Mouse (Mus musculus) MEL (cell line): Measurements from ENCODE around the gene Sh3glb2. TPM values are rescaled to one million over a fixed set of nuclear protein-coding genes. Genes with fewer than 3 reads are reported as not detected.

Source experiments
- DNase-seq: peaks from one replicate; pipeline ENCODE4 v3.0.0; 2011; ENCODE audit warnings: low read depth, low spot score
- H3K27ac ChIP-seq: 2 replicates; pipeline ENCODE4 v1.5.1; 2012; ENCODE audit warnings: low read depth, mild to moderate bottlenecking, control low read depth, low read length, moderate library complexity; ENCODE audit not compliant: control insufficient read depth
- H3K27me3 ChIP-seq, 2 experiments: fragments of 150-350 bp in 1 of 2; sonication (generic) in 1 of 2; 2 replicates each; pipeline ENCODE4 v1.6.1; 2012; ENCODE audit warnings: low read length in 2 of 2, mild to moderate bottlenecking in 2 of 2, improper control_type of control experiment in 1 of 2, moderate library complexity in 1 of 2; ENCODE audit not compliant: insufficient read depth in 2 of 2, control insufficient read depth in 1 of 2
- H3K36me3 ChIP-seq, 2 experiments: 2 replicates each; pipeline ENCODE4 v1.6.1; 2012 to 2014; ENCODE audit warnings: low read length in 2 of 2, improper control_type of control experiment in 1 of 2, inconsistent platforms in 1 of 2, mild to moderate bottlenecking in 1 of 2; ENCODE audit not compliant: insufficient read depth in 2 of 2, control insufficient read depth in 1 of 2
- H3K4me1 ChIP-seq, 2 experiments: fragments of 150-350 bp in 1 of 2; sonication (generic) in 1 of 2; 2 replicates each; pipeline ENCODE4 v1.6.1; 2012; ENCODE audit warnings: low read length in 2 of 2, improper control_type of control experiment in 1 of 2, mild to moderate bottlenecking in 1 of 2; ENCODE audit not compliant: insufficient read depth in 2 of 2, control insufficient read depth in 1 of 2
- H3K4me3 ChIP-seq, 2 experiments: fragments of 150-350 bp in 1 of 2; sonication (generic) in 1 of 2; 2 replicates each; pipeline ENCODE4 v1.5.1; 2012; ENCODE audit warnings: low read depth in 2 of 2, low read length in 2 of 2, mild to moderate bottlenecking in 2 of 2, moderate library complexity in 2 of 2, control low read depth in 1 of 2, improper control_type of control experiment in 1 of 2; ENCODE audit not compliant: control insufficient read depth in 1 of 2, insufficient read depth in 1 of 2
- H3K79me2 ChIP-seq: 2 replicates; pipeline ENCODE4 v1.6.1; 2012; ENCODE audit warnings: mild to moderate bottlenecking, low read length, moderate library complexity; ENCODE audit not compliant: control insufficient read depth, poor library complexity, insufficient read depth
- H3K9ac ChIP-seq: 2 replicates; pipeline ENCODE4 v1.6.1; 2012; ENCODE audit warnings: low read depth, mild to moderate bottlenecking, control low read depth, low read length, moderate library complexity; ENCODE audit not compliant: control insufficient read depth, poor library complexity, severe bottlenecking
- H3K9me3 ChIP-seq: fragments of 150-350 bp; sonication (generic); replicated peaks from 2 replicates; pipeline ENCODE4 v1.6.1; 2012; ENCODE audit warnings: mild to moderate bottlenecking, low read length, improper control_type of control experiment, moderate library complexity; ENCODE audit not compliant: insufficient read depth
- CHD1 ChIP-seq: IDR thresholded peaks from 2 replicates; pipeline ENCODE4 v1.6.1; 2012; ENCODE audit warnings: low read depth, mild to moderate bottlenecking, inconsistent platforms, low read length, improper control_type of control experiment
- CHD2 ChIP-seq: IDR thresholded peaks from 2 replicates; pipeline ENCODE4 v1.6.1; 2011; ENCODE audit warnings: low read length, improper control_type of control experiment
- E2F4 ChIP-seq: IDR thresholded peaks from 2 replicates; pipeline ENCODE4 v1.6.1; 2011; ENCODE audit warnings: low read depth, low read length, improper control_type of control experiment, borderline replicate concordance
- ELF1 ChIP-seq: IDR thresholded peaks from 2 replicates; pipeline ENCODE4 v1.6.1; 2014; ENCODE audit warnings: low read depth, mild to moderate bottlenecking, inconsistent platforms, low read length, improper control_type of control experiment, moderate library complexity
- GABPA ChIP-seq: IDR thresholded peaks from 2 replicates; pipeline ENCODE4 v1.6.1; 2012; ENCODE audit warnings: low read depth, mild to moderate bottlenecking, inconsistent platforms, low read length, improper control_type of control experiment, moderate library complexity
- GATA1 ChIP-seq: IDR thresholded peaks from 2 replicates; pipeline ENCODE4 v1.6.1; 2011; ENCODE audit warnings: low read depth, low read length, improper control_type of control experiment
- HCFC1 ChIP-seq: IDR thresholded peaks from 2 replicates; pipeline ENCODE4 v1.6.1; 2012; ENCODE audit warnings: low read depth, mild to moderate bottlenecking, inconsistent platforms, low read length, improper control_type of control experiment, moderate library complexity
- KAT2A ChIP-seq: conservative IDR thresholded peaks from 2 replicates; pipeline ENCODE4 v1.6.1; 2012; ENCODE audit warnings: low read depth, low read length, improper control_type of control experiment, inconsistent platforms
- MAZ ChIP-seq: IDR thresholded peaks from 2 replicates; pipeline ENCODE4 v1.6.1; 2012; ENCODE audit warnings: low read depth, mild to moderate bottlenecking, inconsistent platforms, low read length, improper control_type of control experiment
- MXI1 ChIP-seq: IDR thresholded peaks from 2 replicates; pipeline ENCODE4 v1.6.1; 2011; ENCODE audit warnings: mild to moderate bottlenecking, low read depth, low read length, improper control_type of control experiment
- MYC ChIP-seq: IDR thresholded peaks from 2 replicates; pipeline ENCODE4 v1.6.1; 2011; ENCODE audit warnings: low read depth, mild to moderate bottlenecking, low read length, improper control_type of control experiment, moderate library complexity
- NELFE ChIP-seq: IDR thresholded peaks from 2 replicates; pipeline ENCODE4 v1.6.1; 2011; ENCODE audit warnings: low read depth, low read length, improper control_type of control experiment
- POLR2AphosphoS5 ChIP-seq: IDR thresholded peaks from 2 replicates; pipeline ENCODE4 v1.6.1; 2012; ENCODE audit warnings: low read depth, borderline replicate concordance, mild to moderate bottlenecking, inconsistent platforms, low read length, moderate library complexity, mixed read lengths
- SMC3 ChIP-seq: IDR thresholded peaks from 2 replicates; pipeline ENCODE4 v1.6.1; 2011; ENCODE audit warnings: low read depth, low read length, improper control_type of control experiment
- TAL1 ChIP-seq: IDR thresholded peaks from 2 replicates; pipeline ENCODE4 v1.6.1; 2012; ENCODE audit warnings: mild to moderate bottlenecking, inconsistent platforms, low read length, moderate library complexity, mixed read lengths
- TBP ChIP-seq: IDR thresholded peaks from 2 replicates; pipeline ENCODE4 v1.8.0; 2011; ENCODE audit warnings: low read depth, low read length, improper control_type of control experiment
- TCF12 ChIP-seq: IDR thresholded peaks from 2 replicates; pipeline ENCODE4 v1.6.1; 2014; ENCODE audit warnings: low read depth, mild to moderate bottlenecking, inconsistent platforms, low read length, improper control_type of control experiment, moderate library complexity
- USF2 ChIP-seq, 2 experiments: IDR thresholded peaks; 2 replicates each; pipeline ENCODE4 v1.6.1; 2011 to 2012; ENCODE audit warnings: improper control_type of control experiment in 2 of 2, low read length in 2 of 2, borderline replicate concordance in 1 of 2, inconsistent platforms in 1 of 2, low read depth in 1 of 2, mild to moderate bottlenecking in 1 of 2; ENCODE audit not compliant: insufficient read depth in 1 of 2
- ZMIZ1 ChIP-seq: IDR thresholded peaks from 2 replicates; pipeline ENCODE4 v1.6.1; 2012; ENCODE audit warnings: low read depth, mild to moderate bottlenecking, inconsistent platforms, low read length, improper control_type of control experiment, moderate library complexity
- polyA plus RNA-seq, 2 experiments: library from polyadenylated mRNA; stranded (reverse) in 1 of 2; unstranded in 1 of 2; fragments of >175 nt in 1 of 2; fragments of >200 nt in 1 of 2; gene quantifications; 2 replicates each; pipeline versions ENCODE4 v1.2.1 to v1.2.4; 2012; ENCODE audit warnings: low replicate concordance in 2 of 2, low read depth in 1 of 2; ENCODE audit not compliant: insufficient read length in 2 of 2, insufficient read depth in 1 of 2, missing spikeins in 1 of 2
- total RNA-seq: library from RNA; depleted of rRNA; stranded (reverse); fragments of 300-350 nt; gene quantifications from 2 replicates; pipeline ENCODE4 v1.2.3, GENCODE M21; 2012

The Sh3glb2 gene
- total and polyA plus RNA-seq, 3 experiments: 48.0 to 60.1 TPM; not detected in 1

DNA sequence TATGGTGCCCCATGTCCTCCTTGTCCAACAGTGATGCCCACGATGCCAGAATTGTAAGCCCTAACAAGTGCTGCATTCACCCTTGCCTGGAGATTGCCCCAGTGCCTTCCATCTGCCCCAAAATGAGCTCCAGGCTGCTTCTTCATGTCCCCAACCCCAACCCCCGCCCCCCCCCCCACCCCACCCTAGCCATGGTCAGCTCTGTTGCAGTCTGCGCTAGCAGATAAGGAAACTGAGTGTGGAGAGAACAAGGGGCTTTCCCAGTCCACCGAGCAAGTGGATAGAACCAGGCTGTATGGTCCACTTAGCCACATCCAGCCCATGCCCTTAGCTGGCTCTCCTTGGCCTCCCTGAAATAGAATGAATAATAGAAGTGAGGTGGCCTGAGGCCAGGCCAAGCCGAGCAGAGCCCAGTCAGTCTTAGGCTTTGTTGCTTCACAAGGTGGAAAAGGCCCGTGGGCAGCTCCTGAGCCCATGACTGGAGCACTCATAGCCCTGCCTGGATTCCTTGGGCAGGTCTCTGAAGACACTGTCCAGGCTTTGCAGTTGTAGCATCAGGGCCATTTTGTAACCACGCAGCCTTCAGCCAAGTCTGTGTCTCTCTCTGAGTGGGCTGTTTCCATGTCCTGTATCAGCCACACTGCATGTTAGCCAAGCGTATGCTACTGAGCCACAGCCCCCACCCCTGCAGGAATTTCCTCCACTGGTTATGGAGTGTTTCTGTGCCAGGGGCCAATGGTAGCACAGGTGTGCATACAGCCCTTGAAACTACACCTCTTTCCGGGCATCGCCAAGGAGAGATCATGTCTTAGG is 21.6 kb upstream of the Sh3glb2 start:
- Histone ChIP-seq H3K27me3 (no peaks in the 10 kb centered on the region), H3K36me3 (no peaks in the 10 kb centered on the region; a peak in 1 of 4 replicates), H3K79me2 (no peaks in the 10 kb centered on the region), H3K4me1 (no peaks in the 10 kb centered on the region), H3K27ac (no peak overlapping the region), H3K9me3 (no peaks in the 10 kb centered on the region), H3K9ac (no peak overlapping the region), H3K4me3 (no peak overlapping the region)
- no peak for DNase-seq
- no peak for TF ChIP-seq CHD2
- TF ChIP-seq TBP: no peak
- no peak for TF ChIP-seq CHD1
- TF ChIP-seq E2F4: no peak
- TF ChIP-seq GABPA: no peak
- TF ChIP-seq GATA1: no peak
- no peak for TF ChIP-seq USF2 (IDR thresholded peaks at IDR 0.05; ENCODE audit: borderline replicate concordance in 1 of 2, insufficient read depth in 1 of 2, low read depth in 1 of 2, low read length in 2 of 2)
- TF ChIP-seq MAZ: no peak
- TF ChIP-seq SMC3: no peak
- no peak for TF ChIP-seq TCF12
- no peak for TF ChIP-seq MYC
- no peak for TF ChIP-seq KAT2A
- no peak for TF ChIP-seq ZMIZ1
- no peak for TF ChIP-seq HCFC1
- TF ChIP-seq POLR2AphosphoS5: no peak
- no peak for TF ChIP-seq ELF1

DNA sequence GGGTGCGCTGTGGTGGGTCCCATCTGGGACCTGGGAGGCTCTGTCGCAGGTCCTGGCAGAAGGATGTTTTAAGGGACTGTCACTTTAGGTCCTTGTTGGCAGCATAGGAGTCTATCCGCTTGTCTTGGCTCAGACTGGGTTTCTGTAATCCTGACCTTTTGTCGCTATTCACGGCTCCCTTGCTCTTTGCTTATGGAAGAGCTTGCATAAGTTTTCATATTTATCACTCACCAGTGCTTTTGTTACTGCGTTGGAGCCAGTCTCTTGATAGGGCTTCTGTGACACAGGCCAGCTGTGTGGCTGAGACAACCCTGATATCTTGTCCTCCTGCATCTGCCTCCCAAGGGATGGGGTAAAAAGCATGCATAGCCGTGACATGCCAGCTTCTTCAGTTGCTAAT is 20.2 kb upstream of the Sh3glb2 start:
- H3K36me3 ChIP-seq: no peaks in the 10 kb centered on the region; a peak in 1 of 4 replicates
- H3K9ac ChIP-seq: no peak overlapping the region
- H3K27ac ChIP-seq: no peak overlapping the region
- no peaks in the 10 kb centered on the region for H3K9me3 ChIP-seq
- H3K79me2 ChIP-seq: no peaks in the 10 kb centered on the region
- TF ChIP-seq GABPA (no peak), NELFE (no peak), TAL1 (no peak), MXI1 (no peak), GATA1 (no peak)
- no peaks in the 10 kb centered on the region for H3K4me1 ChIP-seq
- no peaks in the 10 kb centered on the region for H3K27me3 ChIP-seq
- no peak for DNase-seq
- no peak overlapping the region for H3K4me3 ChIP-seq
